8 mouse cellular contexts compared by ENCODE assay signal in the genomic region with DNA sequence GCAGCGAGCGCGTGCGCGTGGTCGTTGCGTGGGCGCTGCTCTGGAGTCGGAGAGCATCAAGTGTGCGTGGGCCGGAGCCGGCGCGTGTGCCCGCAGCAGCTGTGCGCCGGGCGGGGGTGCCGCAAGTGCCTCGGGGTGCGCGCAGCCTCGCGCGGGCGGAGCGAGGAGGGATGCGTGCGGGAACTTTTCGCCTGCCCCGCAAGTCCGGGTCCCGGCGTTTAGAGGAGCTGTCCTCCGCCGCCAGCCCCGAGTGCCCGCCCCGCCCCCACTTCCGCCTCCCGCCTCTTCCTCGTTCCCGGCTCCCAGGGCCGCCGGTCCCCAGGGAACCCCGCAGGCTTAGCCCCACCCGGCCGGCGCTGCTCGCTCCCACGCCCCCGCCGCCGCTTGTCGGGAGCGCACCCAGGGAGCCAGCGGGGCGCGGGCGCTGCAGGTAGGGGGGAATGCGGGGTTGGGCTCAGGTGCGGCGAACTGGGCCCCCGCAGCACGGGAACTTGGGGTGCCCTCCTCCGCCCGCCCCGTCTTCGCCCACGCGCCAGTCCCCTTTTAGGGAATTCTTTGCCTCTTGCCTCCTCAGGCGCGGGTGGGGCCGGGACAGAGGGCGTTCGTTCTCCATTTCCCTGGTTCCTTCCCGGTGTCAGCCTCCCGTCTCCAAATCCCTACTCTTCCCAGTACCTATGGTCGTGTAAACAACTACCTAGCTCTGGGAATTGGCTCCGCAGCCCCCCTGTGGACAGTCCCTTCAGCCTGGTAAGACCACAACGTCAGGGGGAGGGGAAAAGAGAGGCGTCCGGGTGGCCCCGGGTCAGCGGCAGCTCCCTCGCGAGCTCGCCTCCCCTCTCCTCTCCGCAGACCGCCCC. TPM values are rescaled to one million over a fixed set of nuclear protein-coding genes. Genes with fewer than 3 reads are reported as not detected.
DNase-seq lines count a peak whose midpoint lies in the region; ATAC-seq and TF ChIP-seq lines count a peak whose summit lies in the region.

No protein-coding gene starts in this region.

- no peak for TF ChIP-seq CTCF in embryonic fibroblast, embryonic 13.5 days (IDR thresholded peaks at IDR 0.05; ENCODE audit: borderline replicate concordance, insufficient read depth, low read length)
- no peak for TF ChIP-seq CTCF in liver, adult 2 months (IDR thresholded peaks at IDR 0.05; ENCODE audit: low read depth, low read length)
- no peak for TF ChIP-seq CTCF in midbrain, postnatal 0 days (IDR thresholded peaks at IDR 0.05)

- H3K36me3 ChIP-seq in heart, embryonic 14.5 days (ENCODE audit: control insufficient read depth, insufficient read depth, low read length) = peaks cover 25% of the 10 kb centered on the region
- H3K36me3 ChIP-seq in liver, adult 2 months (ENCODE audit: control insufficient read depth, insufficient read depth, low read length) = no peaks in the 10 kb centered on the region
- peaks cover 15% of the 10 kb centered on the region for H3K36me3 ChIP-seq in midbrain, postnatal 0 days (ENCODE audit: insufficient read depth, low read length)

- no peaks in the 10 kb centered on the region for H3K9me3 ChIP-seq in heart, embryonic 14.5 days (ENCODE audit: control insufficient read depth, low read length)
- H3K9me3 ChIP-seq in midbrain, postnatal 0 days (ENCODE audit: low read length) = no peaks in the 10 kb centered on the region

- TF ChIP-seq POLR2A in embryonic fibroblast, embryonic 13.5 days (IDR thresholded peaks at IDR 0.05; ENCODE audit: low read depth, low read length) = peak; percentile 27; the same call in 1 of the 2 replicates
- TF ChIP-seq POLR2A in liver, adult 2 months (IDR thresholded peaks at IDR 0.05; ENCODE audit: extremely low read depth, insufficient read depth, low read length) = no peak

- H3K4me2 ChIP-seq in heart, embryonic 14.5 days (ENCODE audit: low read length) = peak overlapping the region; percentile 97
- peak overlapping the region; percentile 99 for H3K4me2 ChIP-seq in midbrain, postnatal 0 days (ENCODE audit: low read depth, low read length, poor library complexity, severe bottlenecking)

- whole genome bisulfite sequencing in heart, embryonic 14.5 days = under 1% methylated on average over 81 of the region's 90 CpGs
- WGBS in liver, adult 2 months = under 1% methylated on average over 85 of the region's 90 CpGs
- WGBS in midbrain, postnatal 0 days = under 1% methylated on average over 60 of the region's 90 CpGs

- H3K4me1 ChIP-seq in embryonic fibroblast, embryonic 13.5 days (ENCODE audit: control insufficient read depth, insufficient read depth, low read length) = no peaks in the 10 kb centered on the region
- H3K4me1 ChIP-seq in heart, embryonic 14.5 days (ENCODE audit: control insufficient read depth in 2 of 2, insufficient read depth in 2 of 2, low read length in 2 of 2) = peaks cover 7 to 12% of the 10 kb centered on the region in 2 experiments
- H3K4me1 ChIP-seq in liver, adult 2 months (ENCODE audit: control insufficient read depth, insufficient read depth, low read length) = peaks cover 7% of the 10 kb centered on the region; the same call in 1 of the 2 replicates
- H3K4me1 ChIP-seq in midbrain, postnatal 0 days (ENCODE audit: insufficient read depth, low read length) = no peaks in the 10 kb centered on the region

- no peaks in the 10 kb centered on the region for H3K79me2 ChIP-seq in liver, adult 2 months (ENCODE audit: control insufficient read depth, insufficient read depth, low read length)

- no peak overlapping the region for H3K27ac ChIP-seq in embryonic fibroblast, embryonic 13.5 days (ENCODE audit: insufficient read depth, low read length)
- H3K27ac ChIP-seq in heart, embryonic 14.5 days (replicated peaks in 1 of 2; ENCODE audit: control insufficient read depth in 1 of 2, insufficient read depth in 1 of 2, low read depth in 2 of 2, low read length in 2 of 2) = peak overlapping the region; percentile 17 to 59; a peak in 3 of 4 replicates
- H3K27ac ChIP-seq in liver, adult 2 months (replicated peaks; ENCODE audit: insufficient read depth, low read depth, low read length) = no peak overlapping the region
- peak overlapping the region; percentile 59; the same call in 1 of the 2 replicates for H3K27ac ChIP-seq in midbrain, postnatal 0 days (ENCODE audit: low read depth, low read length)

- DNase-seq in CD4-positive, CD25-positive, alpha-beta regulatory T cell, adult 2 months (ENCODE audit: low read depth, low spot score) = peak; percentile 75
- peak; percentile 74 for DNase-seq in adrenal gland, postnatal 14 days
- DNase-seq in kidney, postnatal 10 days = peak; percentile 86
- no peak for DNase-seq in liver, adult 2 months (ENCODE audit: extremely low read depth, low read depth, low spot score)
- peak; percentile 71 for DNase-seq in midbrain, postnatal 0 days (ENCODE audit: low spot score)
- DNase-seq in urinary bladder, adult 2 months (ENCODE audit: low spot score) = peak; percentile 63

- H3K27me3 ChIP-seq in heart, embryonic 14.5 days (ENCODE audit: control insufficient read depth, insufficient read depth, low read length) = no peaks in the 10 kb centered on the region
- no peaks in the 10 kb centered on the region; the same call in 1 of the 2 replicates for H3K27me3 ChIP-seq in liver, adult 2 months (ENCODE audit: control insufficient read depth, insufficient read depth, low read length)
- H3K27me3 ChIP-seq in midbrain, postnatal 0 days (ENCODE audit: insufficient read depth, low read length) = no peaks in the 10 kb centered on the region

- peak overlapping the region; percentile 72 for H3K4me3 ChIP-seq in embryonic fibroblast, embryonic 13.5 days (ENCODE audit: insufficient read depth, low read length)
- peak overlapping the region; percentile 79 to 88 for H3K4me3 ChIP-seq in heart, embryonic 14.5 days (ENCODE audit: control insufficient read depth in 1 of 2, insufficient read depth in 1 of 2, low read depth in 1 of 2, low read length in 2 of 2)
- H3K4me3 ChIP-seq in liver, adult 2 months (ENCODE audit: insufficient read depth, low read depth, low read length) = peak overlapping the region; percentile 93
- H3K4me3 ChIP-seq in midbrain, postnatal 0 days (ENCODE audit: low read depth, low read length) = peak overlapping the region; percentile 89

- peak overlapping the region; percentile 83 for H3K9ac ChIP-seq in heart, embryonic 14.5 days (ENCODE audit: low read length)
- H3K9ac ChIP-seq in liver, adult 2 months (ENCODE audit: low read depth, low read length) = peak overlapping the region; percentile 92
- H3K9ac ChIP-seq in midbrain, postnatal 0 days (replicated peaks; ENCODE audit: low read length, poor library complexity, severe bottlenecking) = peak overlapping the region; percentile 78

- ATAC-seq in heart, embryonic 14.5 days (ENCODE audit: insufficient number of reproducible peaks, insufficient read depth, low FRiP score, low read depth) = peak; percentile 51
- peak; percentile 78 for ATAC-seq in midbrain, postnatal 0 days (ENCODE audit: low FRiP score)

RNA-seq across cellular contexts. Expression of gene Dbndd2, which starts 0.6 kb away (rescaled TPM):
- 10.0 and 13.8 TPM in 2 replicates for total RNA-seq in adrenal gland, postnatal 14 days (2021)
- polyA plus RNA-seq in embryonic fibroblast, embryonic 13.5 days (2011; ENCODE audit: insufficient read length, low read depth, missing spikeins) = 13.8 and 19.0 TPM in 2 replicates
- polyA plus RNA-seq in heart, embryonic 14.5 days (2014; fragmentation: Nextera tagmentation; extraction: Ambion mirVana) = 13.1 and 21.3 TPM in 2 replicates
- 8.1 and 10.1 TPM in 2 replicates for total RNA-seq in liver, adult 2 months (2014; rRNA removed)
- 7.6 and 9.5 TPM in 2 replicates for polyA plus RNA-seq in liver, adult 2 months (2012; rRNA removed)
- 21.1 and 26.7 TPM in 2 replicates for total RNA-seq in midbrain, postnatal 0 days (2014; rRNA removed)
- 24.8 and 25.4 TPM in 2 replicates for polyA plus RNA-seq in midbrain, postnatal 0 days (2015; fragmentation: Nextera tagmentation; extraction: Ambion mirVana)
- 124 and 133 TPM in 2 replicates for polyA plus RNA-seq in urinary bladder, adult 2 months (2012; rRNA removed)

RNA-seq across cellular contexts. Expression of gene Pigt, which starts 10.8 kb away (rescaled TPM):
- total RNA-seq in adrenal gland, postnatal 14 days (2021) = 85.2 and 89.0 TPM in 2 replicates
- 59.6 and 66.3 TPM in 2 replicates for polyA plus RNA-seq in embryonic fibroblast, embryonic 13.5 days (2011; ENCODE audit: insufficient read length, low read depth, missing spikeins)
- 58.8 and 64.3 TPM in 2 replicates for polyA plus RNA-seq in heart, embryonic 14.5 days (2014; fragmentation: Nextera tagmentation; extraction: Ambion mirVana)
- total RNA-seq in liver, adult 2 months (2014; rRNA removed) = 7.5 and 14.2 TPM in 2 replicates
- 56.7 and 63.7 TPM in 2 replicates for polyA plus RNA-seq in liver, adult 2 months (2012; rRNA removed)
- 117 and 126 TPM in 2 replicates for total RNA-seq in midbrain, postnatal 0 days (2014; rRNA removed)
- polyA plus RNA-seq in midbrain, postnatal 0 days (2015; fragmentation: Nextera tagmentation; extraction: Ambion mirVana) = 121 and 126 TPM in 2 replicates
- polyA plus RNA-seq in urinary bladder, adult 2 months (2012; rRNA removed) = 55.9 and 71.5 TPM in 2 replicates

RNA-seq across cellular contexts. Expression of gene Trp53tg5, which starts 13.0 kb away (rescaled TPM):
- not detected in 2 replicates for total RNA-seq in adrenal gland, postnatal 14 days (2021)
- not detected in 2 replicates for polyA plus RNA-seq in embryonic fibroblast, embryonic 13.5 days (2011; ENCODE audit: insufficient read length, low read depth, missing spikeins)
- polyA plus RNA-seq in heart, embryonic 14.5 days (2014; fragmentation: Nextera tagmentation; extraction: Ambion mirVana) = not detected in 2 replicates
- not detected in 2 replicates for total RNA-seq in liver, adult 2 months (2014; rRNA removed)
- polyA plus RNA-seq in liver, adult 2 months (2012; rRNA removed) = not detected in 2 replicates
- total RNA-seq in midbrain, postnatal 0 days (2014; rRNA removed) = not detected in 2 replicates
- polyA plus RNA-seq in midbrain, postnatal 0 days (2015; fragmentation: Nextera tagmentation; extraction: Ambion mirVana) = not detected in 2 replicates
- not detected in 2 replicates for polyA plus RNA-seq in urinary bladder, adult 2 months (2012; rRNA removed)

RNA-seq across cellular contexts. Expression of gene Gm20458, which starts 25.7 kb away (rescaled TPM):
- 0.82 and 5.9 TPM in 2 replicates for total RNA-seq in adrenal gland, postnatal 14 days (2021)
- polyA plus RNA-seq in embryonic fibroblast, embryonic 13.5 days (2011; ENCODE audit: insufficient read length, low read depth, missing spikeins) = 4.1 and 5.8 TPM in 2 replicates
- 8.0 and 16.3 TPM in 2 replicates for polyA plus RNA-seq in heart, embryonic 14.5 days (2014; fragmentation: Nextera tagmentation; extraction: Ambion mirVana)
- 0.46 TPM in 1 of 2 replicates, not detected in the other for total RNA-seq in liver, adult 2 months (2014; rRNA removed)
- 11.7 and 14.2 TPM in 2 replicates for polyA plus RNA-seq in liver, adult 2 months (2012; rRNA removed)
- 4.7 and 15.0 TPM in 2 replicates for total RNA-seq in midbrain, postnatal 0 days (2014; rRNA removed)
- 6.9 and 7.2 TPM in 2 replicates for polyA plus RNA-seq in midbrain, postnatal 0 days (2015; fragmentation: Nextera tagmentation; extraction: Ambion mirVana)
- polyA plus RNA-seq in urinary bladder, adult 2 months (2012; rRNA removed) = 3.0 and 4.4 TPM in 2 replicates

RNA-seq across cellular contexts. Expression of gene Sys1, which starts 29.7 kb away (rescaled TPM):
- total RNA-seq in adrenal gland, postnatal 14 days (2021) = 31.2 and 34.2 TPM in 2 replicates
- polyA plus RNA-seq in embryonic fibroblast, embryonic 13.5 days (2011; ENCODE audit: insufficient read length, low read depth, missing spikeins) = 23.1 and 23.6 TPM in 2 replicates
- 45.7 and 47.6 TPM in 2 replicates for polyA plus RNA-seq in heart, embryonic 14.5 days (2014; fragmentation: Nextera tagmentation; extraction: Ambion mirVana)
- 33.7 and 40.9 TPM in 2 replicates for total RNA-seq in liver, adult 2 months (2014; rRNA removed)
- polyA plus RNA-seq in liver, adult 2 months (2012; rRNA removed) = 145 and 157 TPM in 2 replicates
- 194 and 206 TPM in 2 replicates for total RNA-seq in midbrain, postnatal 0 days (2014; rRNA removed)
- polyA plus RNA-seq in midbrain, postnatal 0 days (2015; fragmentation: Nextera tagmentation; extraction: Ambion mirVana) = 103 and 108 TPM in 2 replicates
- 38.9 and 45.9 TPM in 2 replicates for polyA plus RNA-seq in urinary bladder, adult 2 months (2012; rRNA removed)

Comparison
In these comparisons a context has a peak if more than half of its experiments do, and no peak if none do; other contexts are left out.
1. H3K27ac ChIP-seq: peak in heart, embryonic 14.5 days (2 of 2) and midbrain, postnatal 0 days (single experiment); none in embryonic fibroblast, embryonic 13.5 days (single experiment) and liver, adult 2 months (single experiment).
2. Peak in every context shown above with its lines, with median percentiles within 50 percentile points of each other: H3K4me3 ChIP-seq and H3K9ac ChIP-seq.